Mouse (Mus musculus) spleen, adult 18-20 months (tissue): ENCODE results near the gene Glce.
A peak's percentile ranks its signal among the peaks of the same experiment; 100 is the strongest.

ENCODE experiments used
- DNase-seq, 2 experiments: peaks; one replicate each; pipeline ENCODE4 v3.0.0; 2022; ENCODE audit warnings: mixed read lengths in 2 of 2

The Glce gene

GRCm38 (mm10) chr9:62122508-62123215, at the start of gene Glce:
Gene Glce, minus strand, starts transcription at chr9:62122655.
- DNase-seq: peak; percentile 96 to 97

GRCm38 (mm10) chr9:62172239-62172638, 49.8 kb upstream of the Glce start:
- no peak for DNase-seq

GRCm38 (mm10) chr9:62170921-62171320, 48.5 kb upstream of the Glce start:
- no peak for DNase-seq

GRCm38 (mm10) chr9:62166621-62167020, 44.2 kb upstream of the Glce start:
- DNase-seq: no peak

- no peak for DNase-seq
Observed at GRCm38 (mm10) chr9:62166186-62166585, 43.7 kb upstream of the Glce start.

GRCm38 (mm10) chr9:62162889-62163291, 40.4 kb upstream of the Glce start:
- no peak for DNase-seq

DNA sequence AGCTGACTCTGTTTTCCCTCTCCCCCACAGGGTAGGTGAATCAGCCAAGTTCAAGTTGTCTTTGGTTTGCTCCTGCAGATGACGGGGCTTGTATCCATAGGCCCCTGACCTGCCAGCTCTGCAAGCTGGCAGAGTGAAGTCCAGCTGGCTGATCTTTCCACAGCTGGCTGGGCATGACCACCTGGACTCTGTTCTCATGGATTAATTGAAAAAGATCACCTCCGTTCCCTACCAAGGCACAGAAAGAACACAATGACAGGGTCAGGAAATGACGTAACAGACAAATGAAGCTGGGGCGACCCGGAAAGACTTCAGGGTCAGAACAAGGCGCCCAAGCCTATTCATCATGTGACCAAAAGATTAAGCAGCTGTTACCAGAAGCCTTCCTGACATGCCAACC, 38.3 kb upstream of the Glce start:
- DNase-seq: no peak

DNA sequence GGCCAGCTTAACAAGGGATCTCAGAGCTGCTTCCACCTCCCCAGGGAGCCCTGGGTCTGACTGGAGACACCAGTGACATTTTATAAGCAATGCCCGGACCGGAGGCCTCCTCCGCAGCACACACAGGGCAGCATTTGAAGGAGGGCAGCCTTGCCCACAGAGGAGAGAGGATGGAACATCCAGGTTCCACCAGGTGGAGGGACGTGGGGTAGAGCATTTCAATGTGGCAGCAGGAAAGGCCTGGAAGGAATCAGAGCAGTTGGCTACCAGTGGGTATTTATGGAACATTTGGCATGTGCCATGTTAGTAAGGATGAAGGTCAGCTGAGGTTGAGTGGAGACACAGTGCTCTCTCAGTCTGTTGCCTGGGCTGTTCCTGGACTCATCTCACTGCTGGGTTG, 36.3 kb upstream of the Glce start:
- no peak for DNase-seq

- no peak for DNase-seq
Observed at GRCm38 (mm10) chr9:62155821-62156220, 33.4 kb upstream of the Glce start.

- no peak for DNase-seq
Observed at GRCm38 (mm10) chr9:62155400-62155799, 32.9 kb upstream of the Glce start.

GRCm38 (mm10) chr9:62154956-62155355, 32.5 kb upstream of the Glce start:
- no peak for DNase-seq

- DNase-seq: no peak
Observed at GRCm38 (mm10) chr9:62154551-62154950, 32.1 kb upstream of the Glce start.

DNA sequence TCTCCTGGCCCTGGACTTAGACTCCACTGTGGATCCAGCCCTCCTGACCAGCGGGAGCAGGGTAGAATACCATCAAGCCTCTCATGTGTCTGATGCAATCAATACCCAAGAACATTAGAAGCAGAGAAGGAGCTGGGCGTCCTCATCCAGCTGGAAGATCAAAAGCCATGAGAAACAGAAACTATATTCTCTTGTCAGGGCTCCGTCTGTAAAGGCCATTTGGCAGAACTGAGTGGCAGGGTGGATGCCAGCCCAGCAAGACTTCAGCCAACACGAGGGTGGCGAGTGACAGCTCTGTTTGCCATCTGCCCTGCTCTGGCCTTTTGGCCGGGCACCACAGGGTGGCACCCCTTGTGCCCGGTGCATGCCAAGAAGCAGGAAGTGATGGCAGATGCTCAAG, 30.8 kb upstream of the Glce start:
- DNase-seq: no peak

GRCm38 (mm10) chr9:62152506-62152905, 30.1 kb upstream of the Glce start:
- DNase-seq: no peak

GRCm38 (mm10) chr9:62145198-62145597, 22.7 kb upstream of the Glce start:
- DNase-seq: no peak

DNA sequence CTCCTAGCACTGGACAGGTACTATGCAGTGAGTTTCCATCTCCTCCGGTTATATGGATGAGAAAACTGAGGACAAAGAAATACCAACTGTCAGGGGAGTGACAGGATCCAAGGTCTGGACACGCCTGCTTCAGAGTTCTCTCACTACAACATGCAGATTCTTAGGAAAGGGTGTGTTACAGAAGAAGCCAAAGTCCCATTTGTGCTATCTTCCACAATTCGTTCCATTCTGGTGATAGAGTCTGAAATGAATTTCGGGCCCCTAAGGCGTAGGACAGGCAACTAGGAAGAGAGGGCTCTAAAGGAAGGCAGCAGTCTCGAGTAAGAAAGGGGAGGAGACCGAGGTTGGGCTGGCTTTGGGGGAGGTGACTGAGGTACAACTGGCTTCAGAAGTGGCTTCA, 21.0 kb upstream of the Glce start:
- no peak for DNase-seq

GRCm38 (mm10) chr9:62139027-62139426, 16.6 kb upstream of the Glce start:
- DNase-seq: no peak

GRCm38 (mm10) chr9:62137259-62137658, 14.8 kb upstream of the Glce start:
- no peak for DNase-seq

- DNase-seq: no peak
Observed at GRCm38 (mm10) chr9:62132005-62132782, 9.7 kb upstream of the Glce start.

GRCm38 (mm10) chr9:62130746-62131145, 8.3 kb upstream of the Glce start:
- DNase-seq: no peak

DNA sequence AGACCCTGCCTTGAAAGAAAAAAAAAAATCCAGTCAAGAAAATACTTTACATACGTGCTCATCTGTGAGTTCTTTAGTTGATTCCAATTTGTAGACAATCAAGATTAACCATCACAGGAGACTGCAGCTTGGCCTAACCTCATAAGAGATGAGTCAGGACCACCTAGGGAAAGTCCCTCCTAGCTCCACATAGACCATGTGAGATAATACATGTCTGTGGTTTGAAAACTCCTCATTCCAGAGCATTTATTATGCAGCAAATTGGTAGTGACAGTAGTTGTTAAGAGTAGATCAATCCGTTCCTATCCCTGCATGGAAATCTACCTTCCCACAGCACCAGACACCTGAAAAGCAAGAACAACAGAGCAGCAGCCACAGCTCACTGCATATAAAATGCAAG, 5.6 kb upstream of the Glce start:
- no peak for DNase-seq

DNA sequence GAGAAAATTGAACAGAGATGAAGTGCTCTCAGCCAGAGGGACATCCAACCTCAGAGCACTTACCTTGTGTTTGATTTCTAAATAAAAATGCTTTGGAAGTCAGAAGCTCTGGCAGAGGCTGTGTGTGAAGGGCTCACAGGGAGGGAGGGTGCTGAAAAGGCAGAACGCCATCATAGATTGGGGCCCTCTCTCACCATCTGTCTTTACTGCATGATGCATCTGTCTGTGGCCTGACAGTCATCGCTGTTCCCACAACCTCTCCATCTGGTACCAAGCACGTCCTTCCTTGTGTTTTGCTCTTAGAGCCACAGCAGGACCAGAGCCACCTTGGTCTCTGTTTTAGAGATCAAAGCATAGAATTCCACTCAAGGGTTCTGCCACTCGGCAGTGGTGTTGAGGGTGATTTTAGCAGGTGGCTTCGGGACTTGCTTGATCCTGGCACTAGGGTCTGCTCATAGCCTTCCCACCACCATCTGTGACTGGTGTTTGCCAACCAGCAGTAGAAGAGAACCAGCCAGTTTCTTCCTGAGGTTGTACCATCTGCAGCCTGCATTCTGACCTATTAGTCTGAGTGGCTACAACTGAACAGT, 3.6 kb upstream of the Glce start:
- DNase-seq: no peak

DNA sequence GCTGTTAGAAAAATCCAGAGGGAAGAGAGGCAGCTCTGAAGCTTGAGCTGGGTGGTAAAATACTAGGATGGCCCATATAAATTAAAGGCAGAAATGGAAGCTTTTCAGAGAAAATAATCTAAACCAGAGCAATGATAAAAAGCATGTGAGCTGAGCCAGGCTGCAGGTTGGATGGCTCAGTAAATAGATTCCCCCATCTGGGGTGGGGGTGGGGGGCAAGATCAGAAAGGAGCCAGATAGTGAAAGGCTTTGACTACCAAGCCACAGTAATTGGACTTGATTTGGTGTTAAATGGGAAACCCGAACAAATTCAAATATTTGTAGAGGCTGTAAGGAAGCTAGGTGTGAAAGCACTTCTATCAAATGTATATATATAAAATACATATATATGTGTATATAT, 1.8 kb upstream of the Glce start:
- no peak for DNase-seq

GRCm38 (mm10) chr9:62123496-62123895, 1.0 kb upstream of the Glce start:
- DNase-seq: no peak
